21 mouse cellular contexts compared by ENCODE assay signal in the genomic region with DNA sequence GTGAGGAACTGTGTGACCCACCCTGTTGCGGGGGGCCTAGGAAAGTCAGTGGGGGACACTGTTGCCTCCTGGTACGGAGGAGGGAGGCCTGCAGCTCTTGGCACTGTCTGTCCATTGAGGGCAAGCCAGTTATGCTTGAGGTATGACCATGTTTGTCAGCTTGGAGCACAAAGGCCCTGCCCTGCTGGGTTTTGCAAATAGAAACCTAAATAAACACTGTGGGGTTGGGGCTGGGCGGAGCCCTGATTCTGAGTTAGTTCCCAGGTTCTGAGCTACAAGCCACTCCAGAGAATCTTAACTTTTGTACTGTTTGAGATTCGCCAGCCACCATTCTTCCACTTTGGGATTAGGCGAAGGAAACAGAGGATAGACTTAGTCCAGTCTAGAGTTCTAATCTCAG. TPM values are rescaled to one million over a fixed set of nuclear protein-coding genes. Genes with fewer than 3 reads are reported as not detected.
DNase-seq lines count a peak whose midpoint lies in the region; ATAC-seq lines count a peak whose summit lies in the region.
"Had no signal": no experiment of that assay in that cellular context is flagged by ENCODE, and none has a peak within 500 bp of the region (broad histone marks: within the 10 kb centered on the region; RNA-seq: fewer than 3 reads in every experiment).

No protein-coding gene starts in this region.

- H3K4me2 ChIP-seq in neural tube, embryonic 15.5 days = no peak overlapping the region
- H3K4me2 ChIP-seq: embryonic facial prominence, embryonic 13.5 days; heart, embryonic 13.5 days had no signal

- ATAC-seq in neural tube, embryonic 15.5 days (ENCODE audit: low FRiP score) = no peak
- ATAC-seq: forebrain, embryonic 14.5 days; hindbrain, embryonic 16.5 days; intestine, embryonic 16.5 days; midbrain, embryonic 16.5 days had no signal

- no peak overlapping the region for H3K4me3 ChIP-seq in neural tube, embryonic 15.5 days (replicated peaks)
- H3K4me3 ChIP-seq: embryonic facial prominence, embryonic 13.5 days; heart, embryonic 13.5 days; megakaryocyte, embryonic 14.5 days had no signal

- no peak overlapping the region for H3K9ac ChIP-seq in neural tube, embryonic 15.5 days (replicated peaks)
- H3K9ac ChIP-seq: embryonic facial prominence, embryonic 13.5 days; heart, embryonic 13.5 days; liver, embryonic 14.5 days had no signal

- H3K36me3 ChIP-seq in neural tube, embryonic 15.5 days = no peaks in the 10 kb centered on the region
- H3K36me3 ChIP-seq: embryonic facial prominence, embryonic 13.5 days; heart, embryonic 13.5 days had no signal

- H3K4me1 ChIP-seq in neural tube, embryonic 15.5 days = no peaks in the 10 kb centered on the region

- no peaks in the 10 kb centered on the region for H3K9me3 ChIP-seq in neural tube, embryonic 15.5 days (replicated peaks)
- H3K9me3 ChIP-seq: embryonic facial prominence, embryonic 13.5 days; heart, embryonic 13.5 days; megakaryocyte, embryonic 14.5 days had no signal

- no peaks in the 10 kb centered on the region for H3K27me3 ChIP-seq in neural tube, embryonic 15.5 days (replicated peaks)
- H3K27me3 ChIP-seq: embryonic facial prominence, embryonic 13.5 days had no signal

- 94% methylated on average over 5 of the region's 5 CpGs for WGBS in neural tube, embryonic 15.5 days

- H3K27ac ChIP-seq in neural tube, embryonic 15.5 days (replicated peaks) = no peak overlapping the region
- H3K27ac ChIP-seq: embryonic facial prominence, embryonic 13.5 days; heart, embryonic 13.5 days; liver, embryonic 14.5 days had no signal

- peak; percentile 65 to 77 for DNase-seq in lung, adult 18-20 months
- no peak for DNase-seq in lung, postnatal 10 days
- DNase-seq in 3T3-L1 (ENCODE audit: low read depth, low spot score) = peak; percentile 31
- DNase-seq in adipocyte (ENCODE audit: low spot score) = peak; percentile 53
- peak; percentile 69 for DNase-seq in lung, postnatal 36 days
- DNase-seq in testis, postnatal 10 days (ENCODE audit: low spot score) = no peak
- DNase-seq: adrenal gland, postnatal 10 days; cerebellum, postnatal 10 days; heart, postnatal 36 days; kidney, postnatal 36 days; right cerebral cortex, postnatal 25 days; thymus, postnatal 25 days had no signal

RNA-seq across cellular contexts. Expression of gene Rhou, which starts 56.6 kb away (rescaled TPM):
- 12.4 and 12.7 TPM in 2 replicates for polyA plus RNA-seq in neural tube, embryonic 15.5 days (2015; fragmentation: Nextera tagmentation; extraction: Ambion mirVana)

Comparison
In these comparisons a context has a peak if more than half of its experiments do, and no peak if none do; other contexts are left out.
1. DNase-seq: peak in lung, adult 18-20 months (2 of 2), 3T3-L1 (single experiment), adipocyte (single experiment) and lung, postnatal 36 days (single experiment); none in lung, postnatal 10 days (single experiment) and testis, postnatal 10 days (single experiment).